Mouse (Mus musculus): ENCODE results near the gene Lrpap1.
A peak's percentile ranks its signal among the peaks of the same experiment; 100 is the strongest.

The Lrpap1 gene

GRCm38 (mm10) chr5:35055076-35055475 is 50.5 kb downstream of the Lrpap1 start:
- DNase-seq = peak; percentile 62

- peak; percentile 12 for DNase-seq
Measured at GRCm38 (mm10) chr5:35054628-35055027, 50.9 kb downstream of the Lrpap1 start.

- no peak for DNase-seq
Measured at GRCm38 (mm10) chr5:35050541-35050940, 55.0 kb downstream of the Lrpap1 start.

- peak; percentile 89 for DNase-seq
Measured at GRCm38 (mm10) chr5:35043110-35043451, 62.5 kb downstream of the Lrpap1 start.

GRCm38 (mm10) chr5:35042431-35043109 is 63.0 kb downstream of the Lrpap1 start:
- no peak for DNase-seq

Measured in retina, postnatal 1 day (tissue).